Mouse (Mus musculus): ENCODE measurements around the gene Metap2. TPM values are rescaled to one million over a fixed set of nuclear protein-coding genes. Genes with fewer than 3 reads are reported as not detected.
A peak's percentile ranks its signal among the peaks of the same experiment; 100 is the strongest.

Gene Metap2
- polyA plus RNA-seq, 1 experiment from 2014 or later = 191 TPM

DNA sequence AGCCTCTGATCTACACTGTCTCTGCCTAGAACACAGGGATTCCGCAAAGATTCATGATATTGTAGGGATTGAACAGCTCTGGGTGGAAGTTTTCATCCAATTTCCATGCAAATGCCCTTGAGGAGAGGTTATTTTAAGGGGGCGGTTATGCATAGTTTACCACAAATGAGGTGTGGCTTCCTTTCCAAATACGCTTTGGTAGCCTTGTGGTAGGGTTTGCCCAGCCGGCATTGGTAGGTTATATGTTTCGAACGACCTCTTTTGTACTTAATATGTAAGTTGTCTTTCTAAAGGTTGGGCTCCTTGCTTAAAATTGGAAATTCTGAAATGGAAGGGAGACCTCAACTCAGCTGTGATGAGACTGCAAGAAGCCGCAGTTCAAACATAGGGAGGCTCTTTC is 11.6 kb upstream of the Metap2 start:
- no peak overlapping the region for H3K4me3 ChIP-seq (ENCODE audit: low read depth, low read length)
- no peaks in the 10 kb centered on the region for H3K9me3 ChIP-seq (ENCODE audit: control insufficient read depth, low read depth, low read length)
- H3K9ac ChIP-seq (replicated peaks; ENCODE audit: low read depth, low read length) = no peak overlapping the region
- no peaks in the 10 kb centered on the region for H3K27me3 ChIP-seq (ENCODE audit: control insufficient read depth, insufficient read depth, low read length)
- no peak overlapping the region for H3K4me2 ChIP-seq (replicated peaks; ENCODE audit: low read depth, low read length)
- no peak for ATAC-seq (ENCODE audit: insufficient number of reproducible peaks, insufficient read depth, low FRiP score, low read depth)
- no peak overlapping the region for H3K27ac ChIP-seq (ENCODE audit: low read length)
- WGBS = 88% methylated on average over 7 of the region's 7 CpGs
- H3K36me3 ChIP-seq (ENCODE audit: control insufficient read depth, insufficient read depth, low read length) = no peaks in the 10 kb centered on the region
- H3K4me1 ChIP-seq (ENCODE audit: control insufficient read depth, insufficient read depth, low read length) = no peaks in the 10 kb centered on the region

DNA sequence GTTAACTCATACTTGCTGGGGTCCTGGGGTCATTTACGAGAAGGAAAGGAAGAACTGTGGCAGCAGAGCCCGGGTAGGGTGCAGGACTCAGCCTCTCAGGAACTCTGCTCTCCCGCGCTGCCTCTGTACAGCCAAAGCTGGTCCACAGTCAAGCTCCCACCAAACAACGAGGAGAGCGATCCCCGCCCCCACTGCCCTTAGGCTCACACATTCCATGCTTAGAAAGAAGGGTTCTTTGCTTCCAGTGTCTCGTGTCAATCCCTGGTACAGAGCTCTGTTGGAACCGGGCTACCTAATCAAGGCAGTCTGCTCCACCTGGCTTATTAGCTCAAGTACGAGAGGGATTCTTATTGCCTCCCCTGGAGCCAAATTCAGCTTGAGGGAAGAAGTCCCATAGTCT is 10.5 kb upstream of the Metap2 start:
- Histone ChIP-seq H3K36me3 (ENCODE audit: control insufficient read depth, insufficient read depth, low read length) (no peaks in the 10 kb centered on the region), H3K4me3 (ENCODE audit: low read depth, low read length) (no peak overlapping the region), H3K4me2 (replicated peaks; ENCODE audit: low read depth, low read length) (no peak overlapping the region), H3K27me3 (ENCODE audit: control insufficient read depth, insufficient read depth, low read length) (no peaks in the 10 kb centered on the region), H3K4me1 (ENCODE audit: control insufficient read depth, insufficient read depth, low read length) (no peaks in the 10 kb centered on the region), H3K27ac (ENCODE audit: low read length) (no peak overlapping the region), H3K9ac (replicated peaks; ENCODE audit: low read depth, low read length) (no peak overlapping the region), H3K9me3 (ENCODE audit: control insufficient read depth, low read depth, low read length) (no peaks in the 10 kb centered on the region)
- 63% methylated on average over 10 of the region's 10 CpGs for WGBS
- ATAC-seq (ENCODE audit: insufficient number of reproducible peaks, insufficient read depth, low FRiP score, low read depth) = no peak

DNA sequence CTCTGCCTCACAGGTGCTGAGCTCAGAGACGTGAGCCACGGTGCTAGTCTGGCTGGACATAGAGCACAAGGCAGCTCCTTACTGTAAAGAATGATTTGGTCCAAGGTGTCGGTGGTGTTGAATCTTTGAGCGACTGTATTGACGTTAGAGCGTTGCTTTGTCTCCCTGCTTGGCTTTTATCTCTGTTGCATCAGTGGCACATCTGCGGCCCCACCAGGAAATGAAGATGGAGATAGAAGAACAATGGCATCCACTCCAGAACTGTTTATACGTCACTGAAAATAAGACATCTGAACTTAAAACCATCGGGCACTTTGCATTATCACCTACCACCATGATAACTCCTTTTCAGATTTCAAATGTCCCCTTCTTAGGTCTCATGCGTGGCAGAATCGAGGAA is 3.0 kb upstream of the Metap2 start:
- H3K27ac ChIP-seq (ENCODE audit: low read length) = no peak overlapping the region
- no peaks in the 10 kb centered on the region for H3K27me3 ChIP-seq (ENCODE audit: control insufficient read depth, insufficient read depth, low read length)
- no peak overlapping the region for H3K4me3 ChIP-seq (ENCODE audit: low read depth, low read length)
- no peaks in the 10 kb centered on the region for H3K9me3 ChIP-seq (ENCODE audit: control insufficient read depth, low read depth, low read length)
- no peak for ATAC-seq (ENCODE audit: insufficient number of reproducible peaks, insufficient read depth, low FRiP score, low read depth)
- 86% methylated on average over 11 of the region's 11 CpGs for WGBS
- no peaks in the 10 kb centered on the region for H3K4me1 ChIP-seq (ENCODE audit: control insufficient read depth, insufficient read depth, low read length)
- H3K36me3 ChIP-seq (ENCODE audit: control insufficient read depth, insufficient read depth, low read length) = no peaks in the 10 kb centered on the region
- H3K4me2 ChIP-seq (replicated peaks; ENCODE audit: low read depth, low read length) = no peak overlapping the region
- no peak overlapping the region for H3K9ac ChIP-seq (replicated peaks; ENCODE audit: low read depth, low read length)

DNA sequence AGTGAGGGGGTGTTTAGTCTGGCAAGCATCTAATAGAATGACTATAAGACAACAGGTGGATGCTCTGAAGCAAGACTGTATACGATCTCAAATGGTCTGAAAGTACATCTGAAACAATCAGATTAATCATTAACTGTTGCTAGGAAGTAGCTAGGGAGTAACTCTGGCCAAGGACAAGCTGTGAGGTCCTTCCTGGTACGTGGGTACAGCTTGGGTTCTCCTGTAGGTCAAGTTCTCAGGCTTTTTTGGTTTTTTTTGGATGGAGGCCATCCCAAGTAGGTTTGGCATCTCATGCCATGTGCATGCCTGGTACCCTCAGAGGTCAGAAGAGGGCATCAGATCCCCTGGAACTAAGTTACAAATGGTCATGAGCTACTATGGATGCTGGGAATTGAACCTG is 2.4 kb upstream of the Metap2 start:
- whole genome bisulfite sequencing = 50% methylated on average over 2 of the region's 2 CpGs
- Histone ChIP-seq H3K4me1 (ENCODE audit: control insufficient read depth, insufficient read depth, low read length) (no peaks in the 10 kb centered on the region), H3K27me3 (ENCODE audit: control insufficient read depth, insufficient read depth, low read length) (no peaks in the 10 kb centered on the region), H3K4me2 (replicated peaks; ENCODE audit: low read depth, low read length) (no peak overlapping the region), H3K9ac (replicated peaks; ENCODE audit: low read depth, low read length) (no peak overlapping the region), H3K9me3 (ENCODE audit: control insufficient read depth, low read depth, low read length) (no peaks in the 10 kb centered on the region), H3K36me3 (ENCODE audit: control insufficient read depth, insufficient read depth, low read length) (no peaks in the 10 kb centered on the region), H3K4me3 (ENCODE audit: low read depth, low read length) (no peak overlapping the region), H3K27ac (ENCODE audit: low read length) (no peak overlapping the region)
- no peak for ATAC-seq (ENCODE audit: insufficient number of reproducible peaks, insufficient read depth, low FRiP score, low read depth)

DNA sequence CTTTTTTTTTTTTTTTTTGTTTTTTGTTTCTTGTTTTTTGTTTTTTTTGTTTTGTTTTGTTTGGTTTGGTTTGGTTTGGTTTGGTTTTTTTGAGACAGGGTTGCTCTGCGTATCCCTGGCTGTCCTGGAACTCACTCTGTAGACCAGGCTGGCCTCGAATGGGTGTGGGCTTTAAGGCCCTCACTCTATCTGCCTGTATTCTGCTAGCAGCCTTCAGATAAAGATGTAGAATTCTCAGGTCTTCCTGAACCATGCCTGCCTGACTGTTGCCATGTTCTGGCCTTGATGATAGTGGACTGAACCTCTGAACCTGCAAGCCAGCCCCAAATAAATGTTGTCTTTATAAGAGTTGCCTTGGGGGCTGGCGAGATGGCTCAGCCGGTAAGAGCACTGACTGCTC is 4.3 kb downstream of the Metap2 start:
- no peak overlapping the region for H3K4me3 ChIP-seq (ENCODE audit: low read depth, low read length)
- no peak overlapping the region for H3K27ac ChIP-seq (ENCODE audit: low read length)
- H3K36me3 ChIP-seq (ENCODE audit: control insufficient read depth, insufficient read depth, low read length) = no peaks in the 10 kb centered on the region
- WGBS = 91% methylated on average over 4 of the region's 4 CpGs
- H3K4me2 ChIP-seq (replicated peaks; ENCODE audit: low read depth, low read length) = no peak overlapping the region
- H3K27me3 ChIP-seq (ENCODE audit: control insufficient read depth, insufficient read depth, low read length) = no peaks in the 10 kb centered on the region
- no peaks in the 10 kb centered on the region for H3K9me3 ChIP-seq (ENCODE audit: control insufficient read depth, low read depth, low read length)
- no peak overlapping the region for H3K9ac ChIP-seq (replicated peaks; ENCODE audit: low read depth, low read length)
- no peak for ATAC-seq (ENCODE audit: insufficient number of reproducible peaks, insufficient read depth, low FRiP score, low read depth)
- H3K4me1 ChIP-seq (ENCODE audit: control insufficient read depth, insufficient read depth, low read length) = peaks cover 5% of the 10 kb centered on the region; the same call in 1 of the 2 replicates

GRCm38 (mm10) chr10:93891031-93891430 is 5.9 kb downstream of the Metap2 start:
- 97% methylated on average over 1 of the region's 1 CpGs for WGBS
- no peak overlapping the region for H3K4me3 ChIP-seq (ENCODE audit: low read depth, low read length)
- H3K9me3 ChIP-seq (ENCODE audit: control insufficient read depth, low read depth, low read length) = no peaks in the 10 kb centered on the region
- H3K27me3 ChIP-seq (ENCODE audit: control insufficient read depth, insufficient read depth, low read length) = no peaks in the 10 kb centered on the region
- no peak overlapping the region for H3K9ac ChIP-seq (replicated peaks; ENCODE audit: low read depth, low read length)
- peak; percentile 12; the same call in 1 of the 2 replicates for ATAC-seq (ENCODE audit: insufficient number of reproducible peaks, insufficient read depth, low FRiP score, low read depth)
- no peak overlapping the region for H3K4me2 ChIP-seq (replicated peaks; ENCODE audit: low read depth, low read length)
- H3K27ac ChIP-seq (ENCODE audit: low read length) = no peak overlapping the region
- H3K36me3 ChIP-seq (ENCODE audit: control insufficient read depth, insufficient read depth, low read length) = peaks cover 10% of the 10 kb centered on the region; the same call in 1 of the 2 replicates
- H3K4me1 ChIP-seq (ENCODE audit: control insufficient read depth, insufficient read depth, low read length) = peaks cover 5% of the 10 kb centered on the region; the same call in 1 of the 2 replicates

DNA sequence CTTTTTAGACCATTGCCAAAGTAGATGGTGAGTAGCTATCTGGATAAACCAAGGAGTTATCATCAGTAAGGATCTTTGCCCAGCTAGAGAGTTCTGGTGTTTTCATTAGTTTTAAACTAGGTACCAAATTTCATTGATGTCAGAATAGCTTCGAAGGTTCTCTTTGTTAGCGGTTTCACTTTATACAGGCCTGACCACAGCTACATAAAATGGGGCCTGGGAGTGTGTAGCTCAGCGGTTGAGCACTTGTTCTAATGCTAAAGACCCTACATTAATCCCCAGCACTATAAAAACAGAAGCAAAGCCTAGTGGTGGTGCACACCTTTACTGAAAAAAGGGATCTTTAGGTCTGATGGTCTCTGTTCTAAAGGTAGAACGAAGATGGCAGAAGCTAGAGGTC is 6.3 kb downstream of the Metap2 start:
- peak overlapping the region; percentile 94 for H3K4me2 ChIP-seq (replicated peaks; ENCODE audit: low read depth, low read length)
- peaks cover 14% of the 10 kb centered on the region; the same call in 1 of the 2 replicates for H3K36me3 ChIP-seq (ENCODE audit: control insufficient read depth, insufficient read depth, low read length)
- H3K4me1 ChIP-seq (ENCODE audit: control insufficient read depth, insufficient read depth, low read length) = peaks cover 5% of the 10 kb centered on the region; the same call in 1 of the 2 replicates
- no peaks in the 10 kb centered on the region for H3K27me3 ChIP-seq (ENCODE audit: control insufficient read depth, insufficient read depth, low read length)
- no peak overlapping the region for H3K9ac ChIP-seq (replicated peaks; ENCODE audit: low read depth, low read length)
- H3K4me3 ChIP-seq (ENCODE audit: low read depth, low read length) = peak overlapping the region; percentile 97; the same call in 1 of the 2 replicates
- no peaks in the 10 kb centered on the region for H3K9me3 ChIP-seq (ENCODE audit: control insufficient read depth, low read depth, low read length)
- ATAC-seq (ENCODE audit: insufficient number of reproducible peaks, insufficient read depth, low FRiP score, low read depth) = no peak
- no peak overlapping the region for H3K27ac ChIP-seq (ENCODE audit: low read length)
- whole genome bisulfite sequencing = 76% methylated on average over 4 of the region's 4 CpGs

DNA sequence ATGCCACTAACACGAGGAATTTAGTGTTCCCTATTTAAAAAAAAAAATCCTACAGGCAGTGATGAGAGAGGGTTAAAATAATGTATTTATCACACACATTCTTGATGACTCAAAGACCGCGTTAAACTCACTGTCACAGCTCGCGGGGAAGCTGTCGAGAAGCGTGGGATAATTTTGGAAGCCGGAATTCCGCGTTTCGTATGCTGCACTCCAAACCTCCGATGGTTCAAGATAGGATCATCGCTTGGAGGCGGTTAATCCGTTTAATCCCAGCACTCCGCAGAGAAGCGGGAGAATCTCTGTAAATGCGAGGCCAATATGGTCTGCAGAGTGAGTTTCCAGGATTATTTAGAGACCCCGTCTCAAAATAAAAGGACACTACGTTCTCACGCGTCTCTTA is 6.9 kb downstream of the Metap2 start:
- Histone ChIP-seq H3K36me3 (ENCODE audit: control insufficient read depth, insufficient read depth, low read length) (peaks cover 18% of the 10 kb centered on the region; the same call in 1 of the 2 replicates), H3K27ac (ENCODE audit: low read length) (no peak overlapping the region), H3K9ac (replicated peaks; ENCODE audit: low read depth, low read length) (peak overlapping the region; percentile 92), H3K4me1 (ENCODE audit: control insufficient read depth, insufficient read depth, low read length) (peaks cover 5% of the 10 kb centered on the region; the same call in 1 of the 2 replicates), H3K4me2 (replicated peaks; ENCODE audit: low read depth, low read length) (peak overlapping the region; percentile 94), H3K4me3 (ENCODE audit: low read depth, low read length) (peak overlapping the region; percentile 97), H3K9me3 (ENCODE audit: control insufficient read depth, low read depth, low read length) (no peaks in the 10 kb centered on the region), H3K27me3 (ENCODE audit: control insufficient read depth, insufficient read depth, low read length) (no peaks in the 10 kb centered on the region)
- peak; percentile 4; the same call in 1 of the 2 replicates for ATAC-seq (ENCODE audit: insufficient number of reproducible peaks, insufficient read depth, low FRiP score, low read depth)
- under 1% methylated on average over 22 of the region's 22 CpGs for WGBS

DNA sequence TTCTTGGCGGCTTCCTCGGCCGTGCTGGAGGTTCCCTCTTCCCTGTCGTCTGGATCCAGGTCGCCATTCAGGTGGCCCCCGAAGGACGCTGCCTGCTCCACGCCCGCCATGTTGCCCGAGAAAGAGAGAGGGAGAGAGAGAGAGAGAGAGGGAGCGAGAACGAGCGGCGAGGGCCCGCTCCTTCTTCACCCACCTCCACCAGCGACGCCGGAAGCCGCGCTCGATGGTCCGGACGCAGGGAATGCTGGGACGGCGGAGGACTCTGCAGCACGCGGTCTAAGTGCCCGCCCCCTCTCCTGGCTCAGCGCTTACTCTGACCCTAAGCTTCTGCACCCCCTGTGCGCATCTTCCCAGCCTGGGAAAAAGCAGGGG is 7.3 kb downstream of the Metap2 start:
- peak overlapping the region; percentile 90 for H3K27ac ChIP-seq (ENCODE audit: low read length)
- H3K9ac ChIP-seq (replicated peaks; ENCODE audit: low read depth, low read length) = peak overlapping the region; percentile 92
- H3K4me2 ChIP-seq (replicated peaks; ENCODE audit: low read depth, low read length) = peak overlapping the region; percentile 94
- WGBS = under 1% methylated on average over 20 of the region's 30 CpGs
- H3K4me3 ChIP-seq (ENCODE audit: low read depth, low read length) = peak overlapping the region; percentile 97
- no peaks in the 10 kb centered on the region for H3K9me3 ChIP-seq (ENCODE audit: control insufficient read depth, low read depth, low read length)
- H3K36me3 ChIP-seq (ENCODE audit: control insufficient read depth, insufficient read depth, low read length) = peaks cover 22% of the 10 kb centered on the region; the same call in 1 of the 2 replicates
- no peaks in the 10 kb centered on the region for H3K27me3 ChIP-seq (ENCODE audit: control insufficient read depth, insufficient read depth, low read length)
- H3K4me1 ChIP-seq (ENCODE audit: control insufficient read depth, insufficient read depth, low read length) = peaks cover 5% of the 10 kb centered on the region; the same call in 1 of the 2 replicates
- ATAC-seq (ENCODE audit: insufficient number of reproducible peaks, insufficient read depth, low FRiP score, low read depth) = peak; percentile 97

All from stomach, embryonic 14.5 days (tissue).